Mouse (Mus musculus): ENCODE data around the gene Herpud1. TPM values are rescaled to one million over a fixed set of nuclear protein-coding genes. Genes with fewer than 3 reads are reported as not detected.
A peak's percentile ranks its signal among the peaks of the same experiment; 100 is the strongest.

Herpud1 gene
- 417 and 537 TPM in 2 replicates for polyA plus RNA-seq (2012; rRNA removed)

DNA sequence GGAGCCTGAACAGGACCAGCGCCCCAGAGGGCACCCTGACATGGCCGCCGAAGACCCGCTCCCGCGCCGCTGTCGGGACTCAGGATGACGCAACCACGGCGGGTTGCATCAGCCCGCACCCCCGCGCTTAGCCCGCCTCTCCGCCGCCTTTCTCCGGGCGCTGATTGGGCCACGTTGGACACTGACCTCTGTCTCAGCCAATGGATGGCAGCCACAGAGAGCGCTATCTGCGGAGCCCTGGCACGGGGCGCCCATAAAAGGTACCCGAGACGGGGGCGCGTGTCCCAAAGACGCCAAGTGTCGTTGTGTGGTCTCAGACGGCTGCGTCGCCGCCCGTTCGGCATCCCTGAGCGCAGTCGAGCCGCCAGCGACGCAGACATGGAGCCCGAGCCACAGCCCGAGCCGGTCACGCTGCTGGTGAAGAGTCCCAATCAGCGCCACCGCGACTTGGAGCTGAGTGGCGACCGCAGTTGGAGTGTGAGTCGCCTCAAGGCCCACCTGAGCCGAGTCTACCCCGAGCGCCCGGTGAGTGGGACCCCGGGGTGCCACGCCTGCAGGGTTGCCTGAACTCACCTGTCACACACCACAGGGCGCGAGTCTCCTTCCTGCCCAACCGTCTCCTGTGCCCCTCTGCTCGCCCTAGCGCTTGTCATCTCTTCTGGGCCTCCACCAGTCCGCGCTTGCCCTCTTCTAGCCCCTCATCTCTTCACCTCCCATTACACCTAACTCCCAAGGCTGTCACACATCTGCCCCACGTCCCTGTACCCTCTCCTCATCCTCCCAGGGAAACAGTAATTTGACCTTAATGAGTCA is at the start of gene Herpud1:
Herpud1 (plus strand) TSS at position 225 of the 813 bp plus-strand sequence.
- Histone ChIP-seq H3K4me1 (ENCODE audit: control insufficient read depth, insufficient read depth, low read length) (peaks cover 6% of the 10 kb centered on the region; the same call in 1 of the 2 replicates), H3K27me3 (replicated peaks; ENCODE audit: control insufficient read depth, insufficient read depth, low read length) (no peaks in the 10 kb centered on the region), H3K27ac (ENCODE audit: insufficient read depth, low read depth, low read length) (peak within 1 kb of the TSS; percentile 98), H3K36me3 (ENCODE audit: control insufficient read depth, insufficient read depth, low read length) (peaks cover 16% of the 10 kb centered on the region), H3K4me3 (ENCODE audit: insufficient read depth, low read depth, low read length) (peak within 1 kb of the TSS; percentile 85)
- DNase-seq: peak; percentile 99
- peak; percentile 90 for TF ChIP-seq POLR2A (IDR thresholded peaks at IDR 0.05; ENCODE audit: low read depth, low read length)
- no peak for TF ChIP-seq CTCF (conservative IDR thresholded peaks at IDR 0.05; ENCODE audit: insufficient read depth, insufficient read length, low read depth, low read length)
- under 1% methylated on average over 65 of the region's 65 CpGs for WGBS

DNA sequence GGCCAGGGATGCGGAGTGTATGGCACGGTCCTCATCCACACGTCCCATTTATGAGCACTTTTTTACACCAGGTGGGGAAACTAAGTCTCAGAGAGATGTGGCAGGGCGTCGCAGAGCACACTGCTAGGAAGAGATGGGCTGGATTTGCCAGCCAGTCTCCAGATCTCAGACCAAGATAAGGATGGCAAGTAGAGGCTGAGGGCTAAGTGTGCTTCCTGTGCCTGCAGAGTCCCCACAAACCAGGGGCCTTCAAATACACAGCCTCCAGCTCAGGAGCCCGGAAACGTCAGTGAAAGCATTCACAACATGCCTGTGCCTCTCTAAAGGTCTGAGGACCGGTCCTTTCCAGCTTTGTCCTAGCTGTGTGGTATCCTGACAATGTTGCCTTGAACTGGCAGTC is 48.7 kb upstream of the Herpud1 start:
- H3K36me3 ChIP-seq (ENCODE audit: control insufficient read depth, insufficient read depth, low read length): no peaks in the 10 kb centered on the region
- 75% methylated on average over 8 of the region's 8 CpGs for WGBS
- H3K27me3 ChIP-seq (replicated peaks; ENCODE audit: control insufficient read depth, insufficient read depth, low read length): no peaks in the 10 kb centered on the region
- no peaks in the 10 kb centered on the region for H3K4me1 ChIP-seq (ENCODE audit: control insufficient read depth, insufficient read depth, low read length)
- H3K27ac ChIP-seq (ENCODE audit: insufficient read depth, low read depth, low read length): no peak overlapping the region
- TF ChIP-seq CTCF (conservative IDR thresholded peaks at IDR 0.05; ENCODE audit: insufficient read depth, insufficient read length, low read depth, low read length) (no peak), POLR2A (IDR thresholded peaks at IDR 0.05; ENCODE audit: low read depth, low read length) (no peak)
- no peak for DNase-seq
- H3K4me3 ChIP-seq (ENCODE audit: insufficient read depth, low read depth, low read length): no peak overlapping the region

DNA sequence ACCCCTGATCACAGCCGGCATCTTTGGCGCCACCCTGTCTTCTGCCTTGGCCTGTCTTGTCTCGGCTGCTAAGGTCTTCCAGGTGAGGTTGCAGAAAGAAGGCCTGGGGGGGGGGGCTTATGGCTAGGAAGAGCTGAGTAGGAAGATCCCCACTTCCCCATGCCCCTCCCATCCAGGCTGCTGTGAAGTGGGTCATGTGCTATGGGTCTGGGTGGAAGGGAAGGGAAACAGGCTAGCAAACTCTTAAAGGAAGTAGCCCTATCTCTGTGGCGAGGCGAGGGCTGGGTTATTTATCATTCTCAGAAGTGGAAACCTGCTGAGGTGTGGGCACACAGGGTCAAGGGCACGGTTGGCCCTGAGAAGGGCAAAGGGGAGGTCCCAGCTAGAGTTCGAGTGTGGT is 45.4 kb upstream of the Herpud1 start:
- no peak overlapping the region for H3K27ac ChIP-seq (ENCODE audit: insufficient read depth, low read depth, low read length)
- no peaks in the 10 kb centered on the region for H3K27me3 ChIP-seq (replicated peaks; ENCODE audit: control insufficient read depth, insufficient read depth, low read length)
- peaks cover 3% of the 10 kb centered on the region; the same call in 1 of the 2 replicates for H3K4me1 ChIP-seq (ENCODE audit: control insufficient read depth, insufficient read depth, low read length)
- TF ChIP-seq POLR2A (IDR thresholded peaks at IDR 0.05; ENCODE audit: low read depth, low read length) (no peak), CTCF (conservative IDR thresholded peaks at IDR 0.05; ENCODE audit: insufficient read depth, insufficient read length, low read depth, low read length) (no peak)
- H3K36me3 ChIP-seq (ENCODE audit: control insufficient read depth, insufficient read depth, low read length): no peaks in the 10 kb centered on the region
- no peak overlapping the region for H3K4me3 ChIP-seq (ENCODE audit: insufficient read depth, low read depth, low read length)
- peak; percentile 9 for DNase-seq
- 76% methylated on average over 7 of the region's 7 CpGs for WGBS

GRCm38 (mm10) chr8:94342691-94343090 is 43.5 kb upstream of the Herpud1 start:
- Histone ChIP-seq H3K27me3 (replicated peaks; ENCODE audit: control insufficient read depth, insufficient read depth, low read length) (no peaks in the 10 kb centered on the region), H3K4me1 (ENCODE audit: control insufficient read depth, insufficient read depth, low read length) (peaks cover 3% of the 10 kb centered on the region; the same call in 1 of the 2 replicates), H3K27ac (ENCODE audit: insufficient read depth, low read depth, low read length) (no peak overlapping the region), H3K36me3 (ENCODE audit: control insufficient read depth, insufficient read depth, low read length) (no peaks in the 10 kb centered on the region), H3K4me3 (ENCODE audit: insufficient read depth, low read depth, low read length) (no peak overlapping the region)
- peak; percentile 54 for DNase-seq
- TF ChIP-seq CTCF (conservative IDR thresholded peaks at IDR 0.05; ENCODE audit: insufficient read depth, insufficient read length, low read depth, low read length) (no peak), POLR2A (IDR thresholded peaks at IDR 0.05; ENCODE audit: low read depth, low read length) (no peak)
- WGBS: 70% methylated on average over 10 of the region's 10 CpGs

DNA sequence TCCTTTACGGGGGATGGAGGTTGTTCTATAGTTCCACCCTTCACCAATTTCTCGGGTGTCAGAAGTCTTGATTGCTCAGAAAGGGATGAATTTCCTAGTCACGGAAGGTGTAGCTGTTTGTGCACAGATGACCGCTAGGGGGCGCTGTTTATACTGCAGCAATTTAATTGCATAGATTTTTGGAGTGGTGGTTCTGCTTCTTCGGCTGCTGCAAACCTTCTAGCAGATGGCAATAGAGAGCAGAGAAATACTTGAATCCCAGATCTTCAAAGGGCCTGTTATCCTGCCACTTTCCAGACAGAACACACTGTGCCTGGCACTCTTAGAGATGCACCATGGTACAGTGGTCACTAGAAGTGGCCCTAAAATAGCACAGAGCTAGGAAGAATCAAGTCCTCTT is 42.9 kb upstream of the Herpud1 start:
- H3K4me3 ChIP-seq (ENCODE audit: insufficient read depth, low read depth, low read length): no peak overlapping the region
- no peak overlapping the region for H3K27ac ChIP-seq (ENCODE audit: insufficient read depth, low read depth, low read length)
- peaks cover 3% of the 10 kb centered on the region; the same call in 1 of the 2 replicates for H3K4me1 ChIP-seq (ENCODE audit: control insufficient read depth, insufficient read depth, low read length)
- 9% methylated on average over 6 of the region's 6 CpGs for WGBS
- H3K27me3 ChIP-seq (replicated peaks; ENCODE audit: control insufficient read depth, insufficient read depth, low read length): no peaks in the 10 kb centered on the region
- H3K36me3 ChIP-seq (ENCODE audit: control insufficient read depth, insufficient read depth, low read length): no peaks in the 10 kb centered on the region
- peak; percentile 90 for DNase-seq
- TF ChIP-seq POLR2A (IDR thresholded peaks at IDR 0.05; ENCODE audit: low read depth, low read length): no peak
- TF ChIP-seq CTCF (conservative IDR thresholded peaks at IDR 0.05; ENCODE audit: insufficient read depth, insufficient read length, low read depth, low read length): peak; percentile 83

DNA sequence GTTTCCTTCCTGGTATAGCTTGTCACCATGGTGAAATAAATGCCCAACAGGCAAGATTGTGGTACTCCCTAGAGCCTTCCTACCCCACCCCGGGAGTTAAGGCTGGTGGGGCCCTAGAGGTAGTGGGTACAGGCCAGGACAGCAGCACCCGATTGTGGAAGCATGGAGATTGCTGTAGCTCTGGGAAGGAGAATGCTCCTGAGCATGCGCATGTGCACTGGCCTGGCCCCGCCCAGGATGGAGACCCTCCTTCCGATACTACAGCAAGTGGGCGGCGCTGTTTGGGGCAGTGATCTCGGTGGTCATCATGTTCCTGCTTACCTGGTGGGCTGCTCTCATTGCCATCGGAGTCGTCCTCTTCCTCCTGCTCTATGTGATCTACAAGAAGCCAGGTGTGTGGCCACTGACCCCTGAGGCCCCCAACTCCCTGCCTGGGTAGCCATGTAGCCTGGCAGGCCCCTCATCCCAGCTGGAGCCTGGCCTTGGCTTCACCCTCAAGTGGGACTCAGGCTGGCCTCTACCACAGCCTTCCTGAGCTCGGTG is 42.4 kb upstream of the Herpud1 start:
- H3K4me3 ChIP-seq (ENCODE audit: insufficient read depth, low read depth, low read length): no peak overlapping the region
- peaks cover 3% of the 10 kb centered on the region; the same call in 1 of the 2 replicates for H3K4me1 ChIP-seq (ENCODE audit: control insufficient read depth, insufficient read depth, low read length)
- no peak for DNase-seq
- no peak for TF ChIP-seq POLR2A (IDR thresholded peaks at IDR 0.05; ENCODE audit: low read depth, low read length)
- TF ChIP-seq CTCF (conservative IDR thresholded peaks at IDR 0.05; ENCODE audit: insufficient read depth, insufficient read length, low read depth, low read length): no peak
- H3K27me3 ChIP-seq (replicated peaks; ENCODE audit: control insufficient read depth, insufficient read depth, low read length): no peaks in the 10 kb centered on the region
- H3K36me3 ChIP-seq (ENCODE audit: control insufficient read depth, insufficient read depth, low read length): no peaks in the 10 kb centered on the region
- 78% methylated on average over 11 of the region's 11 CpGs for WGBS
- H3K27ac ChIP-seq (ENCODE audit: insufficient read depth, low read depth, low read length): no peak overlapping the region

DNA sequence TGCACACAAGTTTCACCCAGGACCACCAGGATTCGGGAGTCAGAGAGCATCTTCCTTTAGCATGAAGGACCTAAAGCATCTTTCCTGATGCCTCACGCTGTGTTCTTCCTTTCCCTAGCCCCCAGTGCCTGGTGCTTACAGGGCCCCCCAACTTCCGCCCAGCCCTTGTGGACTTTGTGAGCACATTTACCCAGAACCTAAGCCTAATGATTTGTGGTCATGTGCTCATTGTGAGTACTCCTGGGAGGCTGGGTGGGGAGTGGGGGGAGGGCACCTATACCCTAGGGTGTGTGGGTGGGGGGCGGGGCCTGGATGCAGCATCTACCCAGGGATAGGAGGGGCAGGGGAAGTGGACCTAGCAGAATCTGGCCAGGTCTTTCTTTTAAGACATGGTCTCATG is 40.6 kb upstream of the Herpud1 start:
- H3K36me3 ChIP-seq (ENCODE audit: control insufficient read depth, insufficient read depth, low read length): no peaks in the 10 kb centered on the region
- no peak overlapping the region for H3K27ac ChIP-seq (ENCODE audit: insufficient read depth, low read depth, low read length)
- H3K4me1 ChIP-seq (ENCODE audit: control insufficient read depth, insufficient read depth, low read length): peaks cover 3% of the 10 kb centered on the region; the same call in 1 of the 2 replicates
- WGBS: 91% methylated on average over 4 of the region's 4 CpGs
- TF ChIP-seq CTCF (conservative IDR thresholded peaks at IDR 0.05; ENCODE audit: insufficient read depth, insufficient read length, low read depth, low read length) (no peak), POLR2A (IDR thresholded peaks at IDR 0.05; ENCODE audit: low read depth, low read length) (no peak)
- no peak overlapping the region for H3K4me3 ChIP-seq (ENCODE audit: insufficient read depth, low read depth, low read length)
- no peaks in the 10 kb centered on the region for H3K27me3 ChIP-seq (replicated peaks; ENCODE audit: control insufficient read depth, insufficient read depth, low read length)
- DNase-seq: no peak
